Mouse (Mus musculus): ENCODE data around the gene Gm20388.

Gene Gm20388

GRCm38 (mm10) chr8:121382583-121383241 lies 1472.1 kb downstream of the Gm20388 start:
- no peak for DNase-seq (ENCODE audit: extremely low read depth, insufficient read length, low spot score)

GRCm38 (mm10) chr8:121385540-121385939 lies 1474.9 kb downstream of the Gm20388 start:
- DNase-seq (ENCODE audit: extremely low read depth, insufficient read length, low spot score), result no peak

DNA sequence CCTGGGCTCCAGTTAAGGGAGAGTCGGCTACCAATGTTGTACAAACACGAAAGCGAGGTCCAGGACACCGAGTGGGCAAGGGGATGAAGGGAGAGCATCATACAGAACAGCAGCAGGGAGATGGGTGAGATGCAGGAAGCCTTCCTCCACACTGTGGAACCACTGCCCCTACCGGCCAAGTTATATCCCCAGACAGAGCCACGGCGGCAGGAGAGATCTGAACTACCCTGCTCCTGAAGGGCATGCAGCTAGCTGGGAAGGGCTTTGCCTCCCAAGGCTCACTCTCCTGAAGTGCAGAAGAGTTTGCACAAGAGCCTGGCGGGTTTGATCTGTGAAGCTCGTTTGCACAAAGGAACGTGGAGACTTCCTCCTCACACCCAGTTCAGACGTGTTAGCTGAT lies 1480.0 kb downstream of the Gm20388 start:
- DNase-seq (ENCODE audit: extremely low read depth, insufficient read length, low spot score), result no peak

DNA sequence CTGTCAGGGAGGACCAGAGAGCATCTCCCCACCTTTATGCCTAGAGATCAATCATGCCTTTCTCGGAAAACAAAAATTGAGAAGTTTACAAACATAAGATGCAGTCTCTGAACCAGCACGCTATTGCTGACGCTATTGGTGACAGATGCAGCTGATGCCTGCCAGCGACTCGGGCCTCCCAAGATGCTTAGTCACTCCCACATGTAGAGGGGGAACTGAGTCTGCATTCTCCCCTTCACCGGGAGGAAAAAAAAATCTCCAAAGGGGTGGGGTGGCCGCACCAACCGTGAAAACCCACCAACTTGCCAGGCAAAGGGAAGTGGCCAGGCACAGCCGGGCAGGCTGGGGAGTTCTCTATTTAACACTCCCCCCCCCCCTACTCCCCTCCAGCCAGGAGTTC lies 1480.6 kb downstream of the Gm20388 start:
- DNase-seq (ENCODE audit: extremely low read depth, insufficient read length, low spot score), result no peak

GRCm38 (mm10) chr8:121391771-121392170 lies 1481.1 kb downstream of the Gm20388 start:
- no peak for DNase-seq (ENCODE audit: extremely low read depth, insufficient read length, low spot score)

DNA sequence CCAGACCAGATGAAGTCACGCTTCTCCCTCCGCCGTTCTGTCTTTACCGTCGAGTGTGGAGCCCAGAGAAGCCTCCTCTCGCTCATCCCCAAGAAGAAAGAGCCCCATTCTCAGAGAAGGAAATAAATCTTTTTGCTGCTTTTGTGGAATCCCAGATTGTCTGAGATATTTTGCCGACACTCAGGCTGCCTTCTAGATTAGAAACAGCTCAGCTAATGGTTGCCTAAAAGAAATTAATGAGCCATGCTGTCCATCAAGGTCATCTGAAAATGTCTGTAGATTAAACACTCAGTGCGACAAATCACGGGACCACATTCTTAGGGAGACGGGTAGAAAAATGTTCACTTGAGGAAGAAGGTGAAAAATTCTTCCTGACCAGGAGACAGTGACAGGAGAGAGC lies 1481.8 kb downstream of the Gm20388 start:
- no peak for DNase-seq (ENCODE audit: extremely low read depth, insufficient read length, low spot score)

DNA sequence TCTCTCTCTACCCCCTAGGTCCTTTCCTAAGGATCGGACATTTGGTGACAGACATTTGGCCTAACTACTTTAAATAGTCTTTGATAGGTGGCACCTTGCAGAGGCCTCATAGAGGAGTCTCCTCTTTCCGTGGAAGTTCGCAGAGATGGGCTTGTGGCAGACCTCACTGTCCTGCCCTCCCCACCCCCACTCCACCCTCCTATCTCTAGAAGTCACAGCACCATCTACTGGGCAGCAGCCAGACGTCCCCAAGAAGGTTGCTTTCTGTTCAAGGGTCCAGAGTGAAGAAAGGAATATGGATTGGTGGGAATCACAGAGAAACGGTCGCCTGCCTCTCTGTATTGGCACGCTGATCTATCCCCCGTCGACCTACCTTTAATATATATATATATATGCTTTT lies 1482.5 kb downstream of the Gm20388 start:
- no peak for DNase-seq (ENCODE audit: extremely low read depth, insufficient read length, low spot score)

DNA sequence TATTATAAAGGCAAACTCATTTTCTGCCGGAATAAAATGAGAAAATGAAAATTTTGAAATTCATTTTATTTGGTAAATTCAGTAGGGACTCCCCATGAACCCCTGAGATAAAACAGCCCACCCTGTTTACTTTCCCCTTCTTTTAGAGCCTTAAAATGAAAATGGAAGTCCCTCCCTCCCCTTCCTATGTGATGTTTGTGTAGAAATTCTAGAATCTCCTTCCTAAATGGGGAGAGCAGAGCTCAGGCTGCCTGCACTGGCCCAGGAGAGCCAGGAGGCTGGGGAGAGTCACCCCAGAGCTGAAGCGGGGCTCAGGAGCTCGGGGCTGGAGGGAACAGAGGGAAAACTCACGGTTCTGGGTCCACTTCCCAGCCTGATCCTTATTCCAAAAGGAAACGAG lies 1484.0 kb downstream of the Gm20388 start:
- DNase-seq (ENCODE audit: extremely low read depth, insufficient read length, low spot score), result no peak

- DNase-seq (ENCODE audit: extremely low read depth, insufficient read length, low spot score), result no peak
Measured at GRCm38 (mm10) chr8:121395316-121395715, 1484.7 kb downstream of the Gm20388 start.

GRCm38 (mm10) chr8:121396151-121396550 lies 1485.5 kb downstream of the Gm20388 start:
- no peak for DNase-seq (ENCODE audit: extremely low read depth, insufficient read length, low spot score)

- no peak for DNase-seq (ENCODE audit: extremely low read depth, insufficient read length, low spot score)
Measured at GRCm38 (mm10) chr8:121397201-121397698, 1486.6 kb downstream of the Gm20388 start.

DNA sequence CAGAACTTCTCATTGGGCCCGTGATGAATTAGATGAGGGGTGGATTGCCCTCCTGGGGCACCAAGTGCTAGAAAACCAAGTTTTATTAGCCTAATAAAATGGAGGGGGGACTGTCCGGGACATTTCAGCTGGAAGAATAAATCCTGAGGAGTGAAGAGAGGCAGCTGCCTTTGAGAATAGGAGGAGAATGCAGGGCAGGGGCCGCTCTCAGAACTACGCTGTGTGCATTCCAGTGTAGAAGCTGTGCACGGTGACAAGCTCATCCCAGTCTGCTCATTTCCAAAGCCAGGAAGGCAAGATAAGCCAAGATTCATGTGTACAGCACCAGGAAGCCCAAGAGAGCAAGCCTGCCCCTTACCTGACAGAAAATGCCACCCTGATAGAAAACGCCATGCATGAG lies 1487.4 kb downstream of the Gm20388 start:
- DNase-seq (ENCODE audit: extremely low read depth, insufficient read length, low spot score), result no peak

- DNase-seq (ENCODE audit: extremely low read depth, insufficient read length, low spot score), result no peak
Measured at GRCm38 (mm10) chr8:121398724-121399123, 1488.1 kb downstream of the Gm20388 start.

- DNase-seq (ENCODE audit: extremely low read depth, insufficient read length, low spot score), result no peak
Measured at GRCm38 (mm10) chr8:121399173-121399572, 1488.5 kb downstream of the Gm20388 start.

GRCm38 (mm10) chr8:121400581-121400980 lies 1489.9 kb downstream of the Gm20388 start:
- no peak for DNase-seq (ENCODE audit: extremely low read depth, insufficient read length, low spot score)

DNA sequence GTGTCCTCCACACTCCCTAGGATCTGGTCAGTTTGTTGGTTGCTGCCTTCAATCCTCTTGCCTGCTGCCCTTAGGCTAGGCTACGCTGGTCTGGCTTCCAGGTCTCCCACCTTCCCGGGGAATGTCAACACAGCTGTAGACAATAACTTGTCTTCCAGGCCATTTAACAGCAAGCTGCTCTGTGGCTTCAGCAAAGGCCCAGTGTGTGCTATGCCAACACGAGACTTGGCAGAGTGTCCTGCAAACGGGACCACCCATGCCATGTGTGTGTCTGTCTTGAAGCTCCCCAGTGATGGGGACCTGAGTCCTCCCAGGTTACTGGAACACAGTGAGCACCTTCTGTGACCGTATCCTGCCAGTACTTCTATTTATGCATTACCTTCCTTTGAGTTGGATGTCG lies 1493.2 kb downstream of the Gm20388 start:
- DNase-seq (ENCODE audit: extremely low read depth, insufficient read length, low spot score), result no peak

- no peak for DNase-seq (ENCODE audit: extremely low read depth, insufficient read length, low spot score)
Measured at GRCm38 (mm10) chr8:121418081-121418480, 1507.4 kb downstream of the Gm20388 start.

DNA sequence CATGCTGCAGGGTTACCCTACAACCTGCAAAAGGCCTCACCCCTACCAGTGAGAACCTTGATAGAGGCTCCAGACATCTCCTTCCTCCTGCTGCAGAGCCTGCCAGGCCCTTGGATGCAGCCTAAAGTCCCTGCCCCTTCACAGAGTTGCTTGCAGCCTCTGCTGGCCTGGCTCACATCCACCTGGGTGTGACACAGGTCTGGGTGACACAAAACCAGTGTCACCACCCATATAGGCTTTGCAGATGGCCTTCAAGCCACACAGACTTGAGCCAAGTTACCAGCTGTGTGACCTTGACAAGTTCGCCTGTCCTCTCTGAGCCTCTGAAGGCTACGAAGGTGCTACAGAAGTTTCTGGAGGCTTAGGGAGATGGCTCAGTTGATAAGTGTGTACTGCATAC lies 1508.9 kb downstream of the Gm20388 start:
- no peak for DNase-seq (ENCODE audit: extremely low read depth, insufficient read length, low spot score)

- no peak for DNase-seq (ENCODE audit: extremely low read depth, insufficient read length, low spot score)
Measured at GRCm38 (mm10) chr8:121421009-121421408, 1510.4 kb downstream of the Gm20388 start.

DNA sequence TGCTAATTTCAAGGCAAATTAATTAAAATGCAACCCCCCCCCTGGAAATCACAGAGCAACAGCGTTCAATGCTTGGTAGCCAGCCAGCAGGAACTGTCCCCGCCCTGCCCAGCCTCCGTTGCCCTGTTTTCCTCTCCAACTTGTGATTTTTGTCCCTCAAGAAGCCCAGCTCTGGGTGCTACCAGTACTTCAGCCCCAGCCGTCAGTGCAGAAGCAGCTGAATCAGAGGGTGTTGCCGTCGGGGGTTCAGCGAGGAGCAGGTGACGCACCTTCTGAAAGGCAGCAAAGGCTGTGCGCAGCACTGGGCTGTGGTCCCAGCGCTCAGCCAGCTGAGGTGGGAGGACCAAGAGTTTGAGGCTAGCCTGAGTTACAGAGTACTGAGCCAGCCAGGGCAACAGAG lies 1513.4 kb downstream of the Gm20388 start:
- no peak for DNase-seq (ENCODE audit: extremely low read depth, insufficient read length, low spot score)

- no peak for DNase-seq (ENCODE audit: extremely low read depth, insufficient read length, low spot score)
Measured at GRCm38 (mm10) chr8:121424600-121424999, 1514.0 kb downstream of the Gm20388 start.

DNA sequence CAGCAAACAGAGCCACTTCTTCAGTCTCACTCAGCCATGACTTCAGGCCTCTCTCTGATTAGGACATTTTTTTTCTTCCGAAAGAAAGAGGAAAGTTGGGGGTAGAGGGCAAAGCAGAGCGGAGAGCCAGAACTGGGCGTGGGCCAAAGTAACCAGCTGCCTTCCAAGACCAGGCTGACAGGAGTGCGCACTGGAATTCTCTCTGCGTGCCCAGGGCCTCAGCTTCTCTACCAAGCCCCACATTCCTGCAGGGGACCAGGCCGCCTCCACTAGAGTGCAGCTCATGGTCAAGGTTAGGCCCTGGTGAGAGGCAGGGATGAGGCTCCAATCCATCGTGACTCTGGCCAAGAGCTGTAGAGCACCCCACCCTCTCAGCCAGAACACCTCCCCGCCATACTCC lies 1520.9 kb downstream of the Gm20388 start:
- DNase-seq (ENCODE audit: extremely low read depth, insufficient read length, low spot score), result no peak

GRCm38 (mm10) chr8:121433466-121433865 lies 1522.8 kb downstream of the Gm20388 start:
- no peak for DNase-seq (ENCODE audit: extremely low read depth, insufficient read length, low spot score)

All from 3134 (cell line).